Mouse (Mus musculus): ENCODE data around the gene Olfr145.

DNA sequence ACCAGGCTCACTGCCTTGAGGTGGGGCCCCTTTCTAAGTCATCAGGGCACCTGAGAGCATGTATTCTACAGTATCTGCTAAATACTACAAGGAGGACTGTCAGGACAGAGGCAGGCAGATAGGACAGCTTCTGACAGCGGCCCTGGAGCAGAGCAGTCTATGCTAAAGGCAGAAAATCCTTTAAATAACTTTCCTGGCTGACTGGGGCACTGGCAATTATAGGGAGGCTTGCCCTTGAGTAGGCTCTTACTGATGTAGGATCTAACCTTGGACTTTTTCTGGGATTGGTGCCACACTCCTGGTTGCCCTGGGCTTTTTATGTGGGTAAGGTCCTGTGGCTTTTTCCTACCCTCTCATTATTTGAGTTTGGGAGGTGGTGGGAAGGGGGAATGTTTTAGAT lies 26.3 kb upstream of the Olfr145 start:
- TF ChIP-seq POLR2A (IDR thresholded peaks at IDR 0.05; ENCODE audit: control insufficient read depth, low read depth, low read length) (no peak), CTCF (IDR thresholded peaks at IDR 0.05; ENCODE audit: control insufficient read depth, insufficient read depth, insufficient replicate concordance, low read depth, low read length) (no peak)
